Mouse (Mus musculus) megakaryocyte, adult 5-6 weeks (primary cell): Measurements from ENCODE around the gene Galnt3. TPM values are rescaled to one million over a fixed set of nuclear protein-coding genes. Genes with fewer than 3 reads are reported as not detected.

ENCODE experiments used
- ATAC-seq: 2 replicates; pipeline ENCODE4 v1.8.0; 2016; ENCODE audit warnings: mild to moderate bottlenecking, inconsistent platforms; ENCODE audit not compliant: poor library complexity, severe bottlenecking
- total RNA-seq, 2 experiments: library from RNA; stranded (forward) in 1 of 2; stranded (reverse) in 1 of 2; fragments of 153-499, 151-499 nt in 1 of 2; fragments of 221-1000, 200-1000 nt in 1 of 2; gene quantifications; 2 replicates each; pipeline versions ENCODE4 v1.2.3 to v1.2.4; 2015 to 2017

Galnt3 gene
- 8.1 and 12.7 TPM in 2 replicates for total RNA-seq (2015)
- total RNA-seq (2017), result 4.9 and 7.5 TPM in 2 replicates

- peak; percentile 92 for ATAC-seq
These were observed at the start of gene Galnt3 for GRCm38 (mm10) chr2:66124591-66125271. TSS of gene Galnt3 (minus strand) at chr2:66124994.

- ATAC-seq, result no peak
These were observed 48.3 kb upstream of the Galnt3 start for GRCm38 (mm10) chr2:66173134-66173533.

- no peak for ATAC-seq
These were observed 46.8 kb upstream of the Galnt3 start for GRCm38 (mm10) chr2:66171643-66172042.

- no peak for ATAC-seq
These were observed 45.9 kb upstream of the Galnt3 start for GRCm38 (mm10) chr2:66170721-66171120.

- no peak for ATAC-seq
These were observed 40.2 kb upstream of the Galnt3 start for GRCm38 (mm10) chr2:66165025-66165424.

GRCm38 (mm10) chr2:66158140-66158915 is 33.5 kb upstream of the Galnt3 start:
- peak; percentile 64 for ATAC-seq

GRCm38 (mm10) chr2:66151436-66151835 is 26.6 kb upstream of the Galnt3 start:
- ATAC-seq, result no peak

GRCm38 (mm10) chr2:66150531-66150930 is 25.7 kb upstream of the Galnt3 start:
- no peak for ATAC-seq

GRCm38 (mm10) chr2:66148654-66149230 is 23.9 kb upstream of the Galnt3 start:
- ATAC-seq, result peak; percentile 27; the same call in 1 of the 2 replicates

- no peak for ATAC-seq
These were observed 21.7 kb upstream of the Galnt3 start for GRCm38 (mm10) chr2:66146473-66146872.

GRCm38 (mm10) chr2:66144770-66145169 is 20.0 kb upstream of the Galnt3 start:
- peak; percentile 43 for ATAC-seq

- peak; percentile 75 for ATAC-seq
These were observed 18.5 kb upstream of the Galnt3 start for GRCm38 (mm10) chr2:66143284-66143683.

GRCm38 (mm10) chr2:66142711-66143110 is 17.9 kb upstream of the Galnt3 start:
- ATAC-seq, result no peak

- ATAC-seq, result peak; percentile 49; the same call in 1 of the 2 replicates
These were observed 17.5 kb upstream of the Galnt3 start for GRCm38 (mm10) chr2:66142268-66142667.

GRCm38 (mm10) chr2:66140246-66140645 is 15.5 kb upstream of the Galnt3 start:
- ATAC-seq, result no peak

GRCm38 (mm10) chr2:66131862-66132544 is 7.2 kb upstream of the Galnt3 start:
- ATAC-seq, result no peak

GRCm38 (mm10) chr2:66128941-66129340 is 4.1 kb upstream of the Galnt3 start:
- ATAC-seq, result no peak

GRCm38 (mm10) chr2:66127541-66127940 is 2.7 kb upstream of the Galnt3 start:
- ATAC-seq, result no peak

- no peak for ATAC-seq
These were observed 2.1 kb upstream of the Galnt3 start for GRCm38 (mm10) chr2:66126936-66127335.

- ATAC-seq, result peak; percentile 26
These were observed 821 bp downstream of the Galnt3 start for GRCm38 (mm10) chr2:66123756-66124589.
